Mouse (Mus musculus) midbrain, embryonic 16.5 days (tissue): Measurements from ENCODE around the gene Rnd2. TPM values are rescaled to one million over a fixed set of nuclear protein-coding genes. Genes with fewer than 3 reads are reported as not detected.
A peak's percentile ranks its signal among the peaks of the same experiment; 100 is the strongest.
"Not testable (repeated sequence)": the region's sequence is repeated elsewhere in the genome, so short reads cannot be mapped to it uniquely, and the experiment has no call there.

Experiments used
- ATAC-seq: fragments of 200-750 bp; cut with Nextera tagmentation; 2 replicates; pipeline ENCODE4 v1.8.0; 2017; ENCODE audit warnings: moderate TSS enrichment
- H3K27ac ChIP-seq: fragments of 300-500 bp; sonication (generic); 2 replicates; pipeline ENCODE4 v1.5.1; 2014; ENCODE audit warnings: mild to moderate bottlenecking, low read length, mixed read lengths
- H3K27me3 ChIP-seq: fragments of 300-500 bp; sonication (generic); 2 replicates; pipeline ENCODE4 v1.6.1; 2014; ENCODE audit warnings: low read depth, low read length, mixed read lengths; ENCODE audit not compliant: control insufficient read depth, insufficient read depth
- H3K36me3 ChIP-seq: fragments of 300-500 bp; sonication (generic); 2 replicates; pipeline ENCODE4 v1.6.1; 2014; ENCODE audit warnings: mild to moderate bottlenecking, low read length, moderate library complexity, mixed read lengths; ENCODE audit not compliant: control insufficient read depth, insufficient read depth
- H3K4me1 ChIP-seq: fragments of 300-500 bp; sonication (generic); 2 replicates; pipeline ENCODE4 v1.6.1; 2014; ENCODE audit warnings: mild to moderate bottlenecking, low read length, mixed read lengths; ENCODE audit not compliant: control insufficient read depth, insufficient read depth
- H3K4me2 ChIP-seq: fragments of 300-500 bp; sonication (generic); 2 replicates; pipeline ENCODE4 v1.6.1; 2014; ENCODE audit warnings: mild to moderate bottlenecking, low read length, mixed read lengths
- H3K4me3 ChIP-seq: fragments of 300-500 bp; sonication (generic); 2 replicates; pipeline ENCODE4 v1.5.1; 2014; ENCODE audit warnings: low read depth, mild to moderate bottlenecking, low read length, moderate library complexity, mixed read lengths
- H3K9ac ChIP-seq: fragments of 300-500 bp; sonication (generic); 2 replicates; pipeline ENCODE4 v1.6.1; 2014; ENCODE audit warnings: low read depth, low read length, mixed read lengths
- H3K9me3 ChIP-seq: fragments of 300-500 bp; sonication (generic); replicated peaks from 2 replicates; pipeline ENCODE4 v1.6.1; 2014; ENCODE audit warnings: mild to moderate bottlenecking, low read length, mixed read lengths; ENCODE audit not compliant: control insufficient read depth, poor library complexity, severe bottlenecking
- WGBS: fragments of 180-500 bp; shearing (Covaris S2); extraction: QIAGEN DNeasy Blood & Tissue Kit; methylation state at CpG from one replicate; pipeline ENCODE4 v1.1.7; 2014; 5-methylcytosine and 5-hydroxymethylcytosine counted together
- polyA plus RNA-seq: library from polyadenylated mRNA; unstranded; fragments of >200 nt; fragmentation: Nextera tagmentation; extraction: Ambion mirVana; gene quantifications from 2 replicates; pipeline ENCODE4 v1.2.1, GENCODE M21; 2015

Rnd2 gene
- polyA plus RNA-seq, 1 experiment from 2014 or later = 76.5 TPM

- no peak overlapping the region for H3K9ac ChIP-seq
- peaks cover 21% of the 10 kb centered on the region for H3K4me1 ChIP-seq
- H3K27ac ChIP-seq = no peak overlapping the region
Measured at GRCm38 (mm10) chr11:101470206-101470605, 5.4 kb downstream of the Rnd2 start.

GRCm38 (mm10) chr11:101471926-101472325 lies 7.1 kb downstream of the Rnd2 start:
- no peak overlapping the region for H3K9ac ChIP-seq
- H3K4me3 ChIP-seq = no peak overlapping the region
- H3K9me3 ChIP-seq = no peaks in the 10 kb centered on the region
- H3K36me3 ChIP-seq = no peaks in the 10 kb centered on the region
- WGBS = 60% methylated on average over 3 of the region's 3 CpGs
- no peak overlapping the region for H3K27ac ChIP-seq
- H3K27me3 ChIP-seq = no peaks in the 10 kb centered on the region
- ATAC-seq = no peak
- H3K4me1 ChIP-seq = peaks cover 15% of the 10 kb centered on the region
- no peak overlapping the region for H3K4me2 ChIP-seq

More at GRCm38 (mm10) chr11:101470206-101470605, 5.4 kb downstream of the Rnd2 start:
- Histone ChIP-seq H3K27me3 (no peaks in the 10 kb centered on the region), H3K9me3 (no peaks in the 10 kb centered on the region), H3K36me3 (no peaks in the 10 kb centered on the region), H3K4me3 (no peak overlapping the region), H3K4me2 (no peak overlapping the region)
- 11% methylated on average over 7 of the region's 7 CpGs for WGBS
- no peak for ATAC-seq

GRCm38 (mm10) chr11:101472336-101472735 lies 7.5 kb downstream of the Rnd2 start:
- H3K9ac ChIP-seq = no peak overlapping the region
- H3K36me3 ChIP-seq = no peaks in the 10 kb centered on the region
- H3K4me3 ChIP-seq = no peak overlapping the region
- H3K9me3 ChIP-seq = no peaks in the 10 kb centered on the region
- ATAC-seq = no peak
- H3K27me3 ChIP-seq = no peaks in the 10 kb centered on the region
- WGBS = 72% methylated on average over 7 of the region's 7 CpGs
- H3K4me2 ChIP-seq = no peak overlapping the region
- no peak overlapping the region for H3K27ac ChIP-seq
- H3K4me1 ChIP-seq = peaks cover 13% of the 10 kb centered on the region

GRCm38 (mm10) chr11:101473686-101474085 lies 8.9 kb downstream of the Rnd2 start:
- peaks cover 11% of the 10 kb centered on the region for H3K4me1 ChIP-seq
- not testable (repeated sequence) for H3K4me2 ChIP-seq, ATAC-seq, H3K27ac ChIP-seq, H3K36me3 ChIP-seq, H3K4me3 ChIP-seq, H3K27me3 ChIP-seq, H3K9me3 ChIP-seq, H3K9ac ChIP-seq
- WGBS = 80% methylated on average over 1 of the region's 1 CpGs

GRCm38 (mm10) chr11:101474298-101474697 lies 9.5 kb downstream of the Rnd2 start:
- 66% methylated on average over 5 of the region's 5 CpGs for WGBS

GRCm38 (mm10) chr11:101476361-101476760 lies 11.6 kb downstream of the Rnd2 start:
- not testable (repeated sequence) for H3K4me2 ChIP-seq, ATAC-seq, H3K27ac ChIP-seq, H3K4me3 ChIP-seq, H3K27me3 ChIP-seq, H3K9me3 ChIP-seq, H3K36me3 ChIP-seq, H3K9ac ChIP-seq
- H3K4me1 ChIP-seq = peaks cover 10% of the 10 kb centered on the region
- 85% methylated on average over 4 of the region's 4 CpGs for WGBS

More at GRCm38 (mm10) chr11:101474298-101474697, 9.5 kb downstream of the Rnd2 start:
- Histone ChIP-seq H3K27ac (no peak overlapping the region), H3K4me3 (no peak overlapping the region), H3K36me3 (no peaks in the 10 kb centered on the region), H3K4me1 (peaks cover 11% of the 10 kb centered on the region), H3K27me3 (no peaks in the 10 kb centered on the region), H3K9ac (no peak overlapping the region), H3K4me2 (no peak overlapping the region), H3K9me3 (no peaks in the 10 kb centered on the region)
- no peak for ATAC-seq

- Histone ChIP-seq H3K36me3 (no peaks in the 10 kb centered on the region), H3K4me1 (peaks cover 10% of the 10 kb centered on the region), H3K9ac (no peak overlapping the region), H3K4me2 (no peak overlapping the region), H3K4me3 (no peak overlapping the region), H3K27ac (peak overlapping the region; percentile 68), H3K9me3 (no peaks in the 10 kb centered on the region), H3K27me3 (no peaks in the 10 kb centered on the region)
- ATAC-seq = peak; percentile 71
- WGBS = 7% methylated on average over 4 of the region's 4 CpGs
Measured at GRCm38 (mm10) chr11:101477194-101477551, 12.4 kb downstream of the Rnd2 start.

GRCm38 (mm10) chr11:101477552-101478211 lies 12.9 kb downstream of the Rnd2 start:
- Histone ChIP-seq H3K9ac (no peak overlapping the region), H3K4me1 (peaks cover 10% of the 10 kb centered on the region), H3K27me3 (no peaks in the 10 kb centered on the region), H3K27ac (peak overlapping the region; percentile 68), H3K36me3 (no peaks in the 10 kb centered on the region), H3K9me3 (no peaks in the 10 kb centered on the region), H3K4me2 (no peak overlapping the region), H3K4me3 (no peak overlapping the region)
- ATAC-seq = peak; percentile 77
- 16% methylated on average over 10 of the region's 10 CpGs for WGBS

- Histone ChIP-seq H3K36me3 (no peaks in the 10 kb centered on the region), H3K27ac (no peak overlapping the region; the same call in 1 of the 2 replicates), H3K9ac (no peak overlapping the region), H3K4me3 (no peak overlapping the region), H3K27me3 (no peaks in the 10 kb centered on the region), H3K4me2 (peak overlapping the region; percentile 25), H3K4me1 (peaks cover 12% of the 10 kb centered on the region), H3K9me3 (no peaks in the 10 kb centered on the region)
- 0 out of 2 replicates have a peak, but pooled peaks have one; percentile 33 for ATAC-seq
- WGBS = 3% methylated on average over 18 of the region's 18 CpGs
Measured at GRCm38 (mm10) chr11:101479171-101479635, 14.4 kb downstream of the Rnd2 start.
